Mouse (Mus musculus) left cerebral cortex, adult 2 months (tissue): ENCODE data around the gene Gabra3. TPM values are rescaled to one million over a fixed set of nuclear protein-coding genes. Genes with fewer than 3 reads are reported as not detected.

Source experiments
- DNase-seq, 2 experiments: peaks; one replicate each; pipeline ENCODE4 v3.0.0; 2021 to 2022; ENCODE audit warnings: low spot score in 2 of 2, mixed read lengths in 1 of 2; ENCODE audit errors: extremely low spot score in 1 of 2
- H3K27ac ChIP-seq: fragments of 200-600 bp; 2 replicates; pipeline ENCODE4 v1.8.1; 2022
- H3K4me3 ChIP-seq: fragments of 200-600 bp; 2 replicates; pipeline ENCODE4 v1.8.1; 2022
- CTCF ChIP-seq: fragments of 200-600 bp; IDR thresholded peaks from 2 replicates; pipeline ENCODE4 v1.8.1; 2022; ENCODE audit warnings: antibody characterized with exemption, mild to moderate bottlenecking, moderate library complexity
- intact Hi-C: fragments of 180-260 bp; cut with DNase I; formaldehyde crosslinking; loops from one replicate; pipeline ENCODE4 v1.15.1; 2025
- long read RNA-seq, 2 experiments: library from polyadenylated mRNA; stranded (forward); transcript quantifications; one replicate each; pipeline ENCODE4 v2.0.0; 2021; ENCODE audit warnings: borderline mapping rate in 2 of 2
- microRNA-seq, 2 experiments: library from miRNA; unstranded; fragments of <30 nt; microRNA quantifications; one replicate each; pipeline ENCODE4 v1.2.0; 2021
- total RNA-seq, 2 experiments: library from RNA; stranded (reverse); gene quantifications; 2 replicates each; pipeline ENCODE4 v1.2.3; 2021

Gene Gabra3
- total RNA-seq = 100 to 1,000 TPM in 1 of 2 experiments, 10 to 100 TPM in 1; 99.7 to 116 TPM
- long read RNA-seq, experiment 1, transcript Gabra3-201 (10 exons, 3,662 nt) = major isoform, 12 of 23 reads
- long read RNA-seq, experiment 1, partial matches to known transcripts = 3 of 23 reads
- long read RNA-seq, experiment 1, other reads (novel, unspliced or antisense) = 8 of 23 reads
- long read RNA-seq, experiment 2, transcript Gabra3-201 (10 exons, 3,662 nt) = major isoform, 5 of 13 reads
- long read RNA-seq, experiment 2, partial matches to known transcripts = 2 of 13 reads
- long read RNA-seq, experiment 2, other reads (novel, unspliced or antisense) = 6 of 13 reads

- peak within 1 kb of the TSS; percentile 46 for H3K4me3 ChIP-seq
- DNase-seq = no peak
- intact Hi-C loops = no loop called here
- TF ChIP-seq CTCF = no peak
- H3K27ac ChIP-seq = peak within 1 kb of the TSS; percentile 51; the same call in 1 of the 2 replicates
Measured at GRCm38 (mm10) chrX:72656230-72656898, at the start of gene Gabra3. TSS of gene Gabra3 (minus strand) at chrX:72656848.

GRCm38 (mm10) chrX:72655789-72656188, 859 bp downstream of the Gabra3 start:
- peak; percentile 8 to 18 for DNase-seq
- intact Hi-C loops = no loop called here
- TF ChIP-seq CTCF = no peak
- H3K27ac ChIP-seq = peak overlapping the region; percentile 51; the same call in 1 of the 2 replicates
- peak overlapping the region; percentile 46 for H3K4me3 ChIP-seq

- no peak for DNase-seq
- Histone ChIP-seq H3K27ac (peak overlapping the region; percentile 51; the same call in 1 of the 2 replicates), H3K4me3 (peak overlapping the region; percentile 46)
- intact Hi-C loops = no loop called here
- no peak for TF ChIP-seq CTCF
Measured at GRCm38 (mm10) chrX:72655381-72655780, 1.3 kb downstream of the Gabra3 start.

- no peak overlapping the region for H3K4me3 ChIP-seq
- intact Hi-C loops = no loop called here
- no peak for TF ChIP-seq CTCF
- H3K27ac ChIP-seq = no peak overlapping the region
- no peak for DNase-seq
Measured at GRCm38 (mm10) chrX:72650688-72651087, 6.0 kb downstream of the Gabra3 start.

- intact Hi-C loops = loop anchor here (5.0 to 10.0 kb wide), 2 partner anchors 640 to 997 kb away; no protein-coding TSS in a partner anchor
- no peak for DNase-seq
- TF ChIP-seq CTCF = peak; percentile 16
- H3K27ac ChIP-seq = no peak overlapping the region
- no peak overlapping the region for H3K4me3 ChIP-seq
Measured at GRCm38 (mm10) chrX:72644691-72645090, 12.0 kb downstream of the Gabra3 start.

- Histone ChIP-seq H3K4me3 (no peak overlapping the region), H3K27ac (no peak overlapping the region)
- intact Hi-C loops = no loop called here
- no peak for TF ChIP-seq CTCF
- DNase-seq = no peak
Measured at GRCm38 (mm10) chrX:72497284-72497683, 159.4 kb downstream of the Gabra3 start.

GRCm38 (mm10) chrX:72489806-72490205, 166.8 kb downstream of the Gabra3 start:
- no peak overlapping the region for H3K27ac ChIP-seq
- TF ChIP-seq CTCF = no peak
- intact Hi-C loops = no loop called here
- no peak overlapping the region for H3K4me3 ChIP-seq
- no peak for DNase-seq

- intact Hi-C loops = no loop called here
- Histone ChIP-seq H3K27ac (no peak within 1 kb of the TSS), H3K4me3 (no peak within 1 kb of the TSS)
- DNase-seq = no peak
- no peak for TF ChIP-seq CTCF
Measured at GRCm38 (mm10) chrX:72386758-72387157, 269.9 kb downstream of the Gabra3 start, which contains the start of gene Magea10. TSS of gene Magea10 (minus strand) at chrX:72386858.

Small RNA genes within 50 kb of the gene (microRNA-seq; reads per million reads assigned to microRNA genes)
- gene Mir105 = 0 reads per million in 2 experiments
- 0 reads per million in 2 experiments for gene Mir767

Other genes starting within 250 kb of the Gabra3 start
- 1 to 10 TPM; 1.1 to 1.9 TPM for gene Gabrq, start 168.3 kb upstream of the Gabra3 start, total RNA-seq